Mouse (Mus musculus): ENCODE measurements around the gene Rras.

DNA sequence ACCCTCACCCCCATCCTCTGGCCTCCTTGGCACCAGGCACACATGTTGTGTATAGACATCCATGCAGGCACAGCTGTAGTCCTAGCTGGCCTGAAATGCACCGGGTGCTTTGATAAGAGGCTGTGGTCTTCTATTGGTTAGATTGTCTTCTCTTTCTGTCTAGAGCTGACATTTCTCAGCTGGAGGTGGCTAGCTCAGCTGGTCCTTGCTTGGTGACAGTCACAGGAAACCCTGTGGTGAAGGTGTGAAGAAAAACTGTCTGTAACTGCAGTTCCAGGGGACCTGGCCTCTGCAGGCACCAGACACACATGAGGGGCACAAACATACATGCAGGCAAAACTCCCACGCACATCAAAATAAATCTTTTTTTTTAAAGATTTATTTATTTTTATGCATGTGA lies 51.9 kb downstream of the Rras start:
- no peak for TF ChIP-seq POLR2AphosphoS5 (IDR thresholded peaks at IDR 0.05; ENCODE audit: borderline replicate concordance, low read depth, low read length)
- TF ChIP-seq ZNF384 (IDR thresholded peaks at IDR 0.05; ENCODE audit: low read depth, low read length) = no peak

All from MEL (cell line).